Mouse (Mus musculus) adipocyte (in vitro differentiated cells): ENCODE results near the gene Cobl.

ENCODE experiments used
- DNase-seq: peaks from one replicate; pipeline ENCODE4 v3.0.0-alpha.2; 2016; ENCODE audit warnings: low spot score

The Cobl gene

DNA sequence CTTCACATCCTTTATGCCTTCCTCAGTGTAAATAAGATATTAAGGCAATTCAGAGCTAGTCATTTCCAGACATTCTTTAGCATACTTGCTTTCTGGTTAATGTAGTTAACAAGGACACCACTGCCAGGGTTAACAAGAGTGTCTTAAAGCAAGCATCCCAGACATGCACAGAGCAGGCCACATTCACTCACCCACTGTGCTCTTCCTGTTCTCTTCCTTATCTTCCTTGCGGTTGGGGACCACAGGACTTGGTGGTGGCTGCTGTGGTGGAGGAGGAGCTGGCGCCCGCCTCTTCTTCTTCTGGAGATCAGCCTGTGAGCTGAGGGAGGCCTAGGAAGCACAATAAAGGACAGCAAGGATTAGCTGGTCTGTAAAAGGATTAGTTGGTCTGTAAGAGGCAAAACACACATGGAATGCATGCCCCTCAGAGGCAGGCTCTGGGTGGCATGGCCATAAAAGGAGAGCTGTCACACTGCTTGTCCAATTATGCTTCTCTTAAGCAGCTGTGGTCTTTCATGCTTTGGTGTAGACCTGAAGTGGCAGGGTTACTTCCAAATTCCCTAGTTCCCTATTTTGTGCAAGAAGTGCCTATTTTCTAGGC is 155.2 kb downstream of the Cobl start:
- DNase-seq = no peak

- DNase-seq = no peak
Measured at GRCm38 (mm10) chr11:12304879-12305278, 159.9 kb downstream of the Cobl start.

DNA sequence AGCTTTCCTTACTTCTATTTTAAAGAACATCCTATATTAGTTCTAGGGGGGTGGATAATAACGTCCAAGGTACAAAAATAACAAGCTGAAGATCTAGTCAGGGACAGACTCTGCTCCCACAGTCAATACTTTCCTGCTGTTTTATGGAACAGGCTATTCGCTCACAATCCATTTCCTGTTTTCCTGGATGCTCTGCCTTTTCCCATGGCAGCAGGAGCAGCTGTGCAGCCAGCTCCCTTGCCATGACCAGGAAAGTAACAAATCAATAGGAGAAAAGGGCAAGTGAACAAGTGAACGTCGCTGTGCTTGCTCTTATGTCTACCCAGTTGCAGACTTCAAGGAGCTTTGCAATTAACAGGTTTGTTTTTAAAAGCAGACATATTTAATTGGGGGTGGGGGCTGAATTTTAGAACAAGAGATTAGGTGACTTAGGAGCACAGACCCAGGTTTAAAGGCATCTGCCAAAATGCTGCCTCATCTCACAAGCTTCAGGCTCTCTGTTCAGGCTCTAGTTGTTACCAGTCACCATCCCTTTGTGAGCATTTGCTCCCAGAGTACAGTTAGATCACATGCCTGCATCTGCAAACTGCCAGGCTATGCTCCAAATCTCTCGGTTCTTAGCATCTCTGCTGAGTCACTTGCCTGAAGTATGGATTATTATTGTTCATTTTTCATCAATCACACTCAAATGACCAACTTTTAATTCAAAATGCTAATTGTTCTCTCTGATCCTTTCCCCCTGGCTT is 164.9 kb downstream of the Cobl start:
- no peak for DNase-seq

- DNase-seq = no peak
Measured at GRCm38 (mm10) chr11:12291654-12291935, 173.2 kb downstream of the Cobl start.

DNA sequence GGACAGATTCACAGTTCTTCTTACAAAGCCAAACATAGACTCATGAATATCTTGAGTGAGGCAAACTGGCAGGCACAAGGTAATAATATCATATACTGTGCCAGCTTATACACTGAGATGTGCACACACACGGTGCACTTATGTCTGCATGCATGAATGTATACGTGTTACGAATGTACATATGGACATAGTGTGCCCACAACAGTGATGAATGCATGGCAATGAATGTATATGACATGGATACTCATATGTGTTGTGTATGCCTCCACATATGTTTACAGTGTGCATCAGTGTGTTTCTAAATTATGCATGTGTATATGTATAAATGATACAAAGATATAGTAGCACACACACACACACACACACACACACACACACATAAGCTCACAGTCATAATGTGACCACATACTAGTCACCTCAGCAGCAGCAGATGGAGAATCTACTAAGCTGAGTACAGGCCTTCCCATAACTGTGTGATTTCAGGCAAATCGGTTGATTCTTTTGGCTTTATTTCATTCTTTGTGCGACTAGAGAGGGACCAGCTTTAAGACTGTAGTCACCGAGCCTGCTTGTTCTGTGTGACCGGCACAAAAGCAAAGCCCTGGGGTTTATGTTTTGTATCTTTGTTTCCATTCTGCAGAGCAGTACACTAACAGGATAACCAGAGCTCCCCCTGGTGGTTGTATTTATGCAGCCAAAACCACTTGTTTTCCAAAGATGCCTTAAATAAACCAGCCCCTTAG is 173.7 kb downstream of the Cobl start:
- peak; percentile 74 for DNase-seq

DNA sequence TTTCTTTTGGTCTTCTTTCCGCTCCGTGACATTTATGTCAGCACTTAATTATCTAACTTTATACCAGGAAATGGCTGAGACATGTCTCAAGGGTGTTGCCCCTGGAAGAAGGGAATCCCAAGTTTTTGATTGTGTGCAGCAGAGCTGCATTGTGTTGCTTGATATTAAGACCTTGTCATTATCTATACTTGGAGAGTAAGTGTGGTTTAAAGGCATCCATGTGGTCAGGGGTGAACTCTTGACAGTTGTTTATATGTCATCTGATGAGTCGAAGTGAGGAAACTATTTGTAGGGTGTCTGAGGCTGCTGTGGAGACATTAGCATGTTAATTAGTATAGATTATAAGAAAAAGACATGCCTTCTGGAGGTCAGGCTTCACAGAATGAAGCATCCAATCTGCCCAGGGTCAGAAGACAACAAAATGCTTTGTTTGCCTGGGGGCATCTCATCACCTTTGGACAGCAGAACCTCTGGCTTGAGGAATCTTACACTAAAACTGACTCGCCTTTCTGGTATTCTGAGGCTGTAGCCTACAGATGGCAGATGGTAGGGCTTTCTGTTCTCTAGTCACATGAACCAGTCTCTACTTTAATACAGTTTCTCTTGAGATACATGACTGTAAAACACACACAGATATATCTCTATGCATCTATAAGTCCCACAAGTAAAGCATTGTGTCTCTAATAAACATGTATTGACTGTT is 179.3 kb downstream of the Cobl start:
- no peak for DNase-seq

GRCm38 (mm10) chr11:12280711-12281110 is 184.0 kb downstream of the Cobl start:
- no peak for DNase-seq

GRCm38 (mm10) chr11:12274276-12274675 is 190.5 kb downstream of the Cobl start:
- no peak for DNase-seq

DNA sequence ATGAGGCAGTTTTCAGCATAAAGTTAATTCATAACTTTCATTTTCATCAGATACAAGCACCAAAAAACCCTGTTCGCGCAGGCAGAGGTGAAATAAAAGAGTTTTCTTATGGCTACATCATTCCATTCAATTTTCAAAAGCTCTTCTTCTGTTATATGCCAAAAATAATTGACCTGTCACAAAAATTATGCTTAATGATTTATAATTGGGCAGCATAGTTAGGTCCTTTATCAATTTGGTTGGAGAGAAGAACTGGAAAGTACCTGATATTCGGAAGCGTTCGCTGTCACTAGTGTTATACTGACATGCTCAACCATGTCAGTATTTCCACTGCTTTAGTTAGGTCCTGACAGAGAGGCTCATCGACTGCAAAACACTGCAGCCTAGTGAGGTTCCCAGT is 191.0 kb downstream of the Cobl start:
- DNase-seq = no peak

- no peak for DNase-seq
Measured at GRCm38 (mm10) chr11:12258411-12258810, 206.3 kb downstream of the Cobl start.

GRCm38 (mm10) chr11:12257324-12258118 is 207.2 kb downstream of the Cobl start:
- no peak for DNase-seq

DNA sequence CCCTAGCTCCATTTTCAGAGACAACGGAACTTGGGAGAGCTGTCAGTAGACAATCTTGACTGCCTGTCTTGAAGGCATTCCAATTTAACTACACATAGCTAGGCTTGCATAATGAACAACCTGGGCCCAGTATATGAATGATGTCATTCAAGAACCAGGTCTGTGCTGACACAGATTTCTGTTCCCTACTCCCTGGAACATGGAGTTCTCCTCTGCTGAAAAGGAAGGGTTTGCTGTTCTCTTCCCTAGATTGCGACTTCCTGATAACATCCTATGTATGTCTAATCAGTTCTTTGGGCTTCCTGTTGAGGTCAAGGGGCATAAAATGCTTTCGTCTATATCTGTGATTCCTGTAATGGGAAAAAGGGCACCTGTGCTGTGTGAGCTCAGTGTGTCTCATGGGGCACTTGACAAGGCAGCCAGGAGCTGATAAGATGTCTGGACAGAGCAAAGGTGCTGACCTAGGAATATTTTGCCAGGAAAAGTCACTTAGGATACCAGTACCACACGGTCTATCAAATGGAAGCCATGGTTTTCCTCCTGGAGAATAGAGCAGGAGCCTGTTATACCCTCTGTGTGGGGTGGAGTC is 219.3 kb downstream of the Cobl start:
- no peak for DNase-seq

DNA sequence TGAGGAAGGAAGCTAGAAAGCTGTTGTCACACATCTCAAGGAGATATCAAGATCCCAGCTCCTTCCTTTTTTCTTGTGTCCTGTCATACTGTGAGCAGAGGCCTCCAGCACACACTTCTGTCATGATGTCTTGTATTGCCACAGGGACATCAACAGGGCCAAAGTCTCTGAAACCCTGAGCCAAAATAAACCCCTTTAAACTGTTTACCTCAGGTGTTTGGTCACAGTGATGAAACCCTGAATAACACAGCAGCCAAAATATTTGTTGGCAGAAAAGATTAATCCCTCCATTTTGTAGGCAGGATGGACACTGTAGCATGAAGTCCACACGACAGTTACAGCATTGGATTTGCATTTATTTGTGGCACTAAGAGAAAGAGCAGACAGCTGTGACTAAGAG is 228.4 kb downstream of the Cobl start:
- DNase-seq = no peak

- DNase-seq = no peak
Measured at GRCm38 (mm10) chr11:12234876-12235275, 229.9 kb downstream of the Cobl start.

- DNase-seq = no peak
Measured at GRCm38 (mm10) chr11:12234126-12234525, 230.6 kb downstream of the Cobl start.

DNA sequence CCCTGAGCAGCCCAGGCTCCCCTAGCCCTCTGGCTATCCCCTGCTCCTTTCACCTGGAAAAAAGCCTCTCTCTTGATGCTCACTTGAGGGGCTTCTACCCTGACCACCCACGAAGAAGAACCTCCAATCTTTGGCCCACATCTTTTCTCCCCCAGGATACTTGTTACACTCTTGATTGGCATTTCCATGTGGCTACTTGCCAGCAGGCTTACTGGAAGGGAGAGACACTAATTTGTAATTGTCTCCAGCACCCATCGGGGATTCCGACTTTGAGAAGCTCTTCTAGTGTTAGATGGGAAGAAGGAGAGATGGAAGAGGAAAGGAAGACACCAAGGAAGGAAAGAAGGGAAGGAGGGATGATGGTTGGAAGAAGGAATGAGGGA is 232.0 kb downstream of the Cobl start:
- DNase-seq = peak; percentile 11

DNA sequence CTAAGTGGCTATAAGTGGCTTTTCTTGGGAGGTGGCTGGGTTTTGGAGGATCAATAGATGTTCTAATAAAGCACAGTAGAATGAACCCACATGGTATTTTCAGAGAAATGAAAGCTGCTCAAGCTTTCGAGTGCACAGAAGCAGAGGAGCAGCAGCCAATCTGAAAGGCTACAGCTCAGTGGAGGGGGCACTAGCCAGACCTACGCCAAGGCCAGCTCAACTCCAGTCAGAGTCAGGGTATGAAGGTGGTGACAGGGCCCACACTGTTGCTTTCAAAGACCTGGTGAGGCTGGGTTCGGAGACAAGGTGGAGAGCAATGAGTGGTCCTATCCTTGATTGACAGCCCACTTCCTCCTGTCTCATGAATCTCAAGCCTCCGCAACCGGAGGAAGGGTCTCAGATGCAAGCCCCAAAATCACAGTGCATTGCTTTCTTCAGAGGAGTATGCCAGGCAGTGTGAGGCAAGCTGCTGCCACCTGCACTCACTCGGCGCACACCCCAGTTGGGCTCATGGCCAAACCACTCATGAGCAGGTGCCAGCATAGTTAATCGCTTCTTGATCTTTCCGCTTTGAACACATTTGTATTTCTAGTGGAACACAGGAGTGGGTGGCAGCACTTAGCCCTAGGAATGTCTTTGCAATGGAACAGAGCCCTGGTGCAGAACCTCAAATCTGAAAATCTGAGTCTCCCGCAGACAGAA is 232.6 kb downstream of the Cobl start:
- no peak for DNase-seq

DNA sequence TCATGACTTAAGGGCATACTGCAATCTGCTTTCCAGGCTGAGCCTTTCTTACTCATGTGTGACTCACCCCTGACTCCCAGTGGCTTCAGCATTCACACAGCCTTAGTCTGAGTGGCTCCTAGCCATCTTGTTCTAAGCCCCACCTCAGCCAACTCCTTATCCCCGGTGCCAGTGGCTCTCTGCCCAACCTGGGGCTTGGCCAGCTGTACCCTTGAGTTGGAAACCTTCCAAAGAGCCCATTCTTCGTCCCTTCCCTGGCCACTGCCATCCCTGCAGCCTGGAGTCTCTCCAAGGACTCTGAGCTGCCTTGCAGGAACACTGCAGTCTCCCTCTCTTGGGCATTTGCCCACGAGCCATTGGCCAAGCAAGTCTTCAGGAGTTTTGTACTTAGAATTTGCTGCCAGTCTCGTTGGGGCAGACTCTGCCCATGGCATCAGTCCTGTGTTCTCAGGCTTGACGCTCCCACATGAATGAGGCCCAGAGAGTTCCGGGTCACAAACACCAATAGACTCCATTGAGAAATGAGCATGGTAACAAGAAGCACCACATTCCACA is 233.2 kb downstream of the Cobl start:
- peak; percentile 87 for DNase-seq

- DNase-seq = no peak
Measured at GRCm38 (mm10) chr11:12229411-12229810, 235.3 kb downstream of the Cobl start.

DNA sequence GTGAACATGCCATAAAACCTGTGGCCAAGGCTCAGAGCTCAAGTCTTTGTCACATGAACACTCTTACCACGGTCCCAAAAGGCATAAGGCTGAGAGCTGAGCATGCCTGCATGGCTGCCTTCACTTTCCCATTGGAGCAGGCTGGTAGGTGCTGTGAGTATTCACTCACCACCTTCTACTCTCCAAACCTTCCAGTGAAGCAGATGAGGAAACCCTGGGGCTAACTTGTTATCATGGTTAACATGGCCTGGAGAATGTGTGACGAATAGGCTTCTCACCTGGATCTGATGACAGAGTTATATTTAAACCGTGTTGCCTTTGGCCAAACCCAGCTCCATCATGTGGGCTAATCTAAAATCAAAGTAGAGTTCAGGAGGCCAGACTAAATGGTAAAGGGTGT is 237.4 kb downstream of the Cobl start:
- no peak for DNase-seq
